ENCODE assay signal across 30 mouse cellular contexts in genomic region chr1:160521918-160522317, GRCm38 (mm10).
A peak's percentile ranks its signal among the peaks of the same experiment; 100 is the strongest.
DNase-seq lines count a peak whose midpoint lies in the region; ATAC-seq and TF ChIP-seq lines count a peak whose summit lies in the region.
"Had no signal": no experiment of that assay in that cellular context is flagged by ENCODE, and none has a peak within 500 bp of the region (broad histone marks: within the 10 kb centered on the region; RNA-seq: fewer than 3 reads in every experiment).

No protein-coding gene starts in this region.

- H3K27ac ChIP-seq in embryonic facial prominence, embryonic 14.5 days (replicated peaks; ENCODE audit: low read depth, low read length): no peak overlapping the region
- no peak overlapping the region for H3K27ac ChIP-seq in embryonic facial prominence, embryonic 10.5 days (replicated peaks)
- peak overlapping the region; percentile 74 for H3K27ac ChIP-seq in heart, embryonic 15.5 days
- H3K27ac ChIP-seq in heart, embryonic 10.5 days: no peak overlapping the region
- no peak overlapping the region for H3K27ac ChIP-seq in midbrain, embryonic 11.5 days (ENCODE audit: low read depth, low read length)
- H3K27ac ChIP-seq in midbrain, embryonic 14.5 days (replicated peaks; ENCODE audit: low read depth, low read length): no peak overlapping the region
- H3K27ac ChIP-seq in embryonic fibroblast, embryonic 13.5 days (ENCODE audit: insufficient read depth, low read length): peak overlapping the region; percentile 54; the same call in 1 of the 2 replicates
- H3K27ac ChIP-seq: embryonic facial prominence, embryonic 12.5 days; forebrain, embryonic 10.5 days; forebrain, embryonic 13.5 days; gastrocnemius, adult 2 months; hindbrain, embryonic 10.5 days; hindbrain, embryonic 13.5 days; intestine, embryonic 15.5 days had no signal

- no peak overlapping the region for H3K4me3 ChIP-seq in embryonic facial prominence, embryonic 14.5 days (ENCODE audit: low read depth, low read length)
- H3K4me3 ChIP-seq in embryonic facial prominence, embryonic 10.5 days: no peak overlapping the region
- no peak overlapping the region for H3K4me3 ChIP-seq in heart, embryonic 15.5 days
- H3K4me3 ChIP-seq in heart, embryonic 10.5 days: no peak overlapping the region
- no peak overlapping the region for H3K4me3 ChIP-seq in midbrain, embryonic 11.5 days (ENCODE audit: low read depth, low read length)
- no peak overlapping the region for H3K4me3 ChIP-seq in midbrain, embryonic 14.5 days (replicated peaks; ENCODE audit: low read depth, low read length)
- H3K4me3 ChIP-seq in embryonic fibroblast, embryonic 13.5 days (ENCODE audit: insufficient read depth, low read length): no peak overlapping the region
- H3K4me3 ChIP-seq: embryonic facial prominence, embryonic 12.5 days; forebrain, embryonic 10.5 days; forebrain, embryonic 13.5 days; gastrocnemius, adult 2 months; hindbrain, embryonic 10.5 days; hindbrain, embryonic 13.5 days; intestine, embryonic 15.5 days had no signal

- peak; percentile 82; the same call in 1 of the 2 replicates for ATAC-seq in embryonic facial prominence, embryonic 14.5 days (ENCODE audit: low read depth)
- no peak for ATAC-seq in heart, embryonic 15.5 days (replicated peaks; ENCODE audit: insufficient number of reproducible peaks, insufficient read depth, low FRiP score, low read depth)
- ATAC-seq in midbrain, embryonic 11.5 days (ENCODE audit: low FRiP score): no peak
- ATAC-seq in midbrain, embryonic 14.5 days (ENCODE audit: low FRiP score, low TSS enrichment): no peak
- ATAC-seq: activated CD4-positive, CD25-positive, alpha-beta regulatory T cell, adult 4 months; forebrain, embryonic 13.5 days; forebrain, embryonic 16.5 days; hindbrain, embryonic 16.5 days; intestine, embryonic 15.5 days had no signal

- 67% methylated on average over 3 of the region's 3 CpGs for WGBS in embryonic facial prominence, embryonic 14.5 days
- 73% methylated on average over 3 of the region's 3 CpGs for WGBS in embryonic facial prominence, embryonic 10.5 days
- 31% methylated on average over 3 of the region's 3 CpGs for WGBS in heart, embryonic 15.5 days
- 47% methylated on average over 3 of the region's 3 CpGs for WGBS in heart, embryonic 10.5 days
- WGBS in midbrain, embryonic 11.5 days: 54% methylated on average over 3 of the region's 3 CpGs
- WGBS in midbrain, embryonic 14.5 days: 65% methylated on average over 3 of the region's 3 CpGs

- no peak overlapping the region for H3K4me2 ChIP-seq in embryonic facial prominence, embryonic 14.5 days (ENCODE audit: low read depth, low read length)
- no peak overlapping the region for H3K4me2 ChIP-seq in heart, embryonic 15.5 days
- no peak overlapping the region for H3K4me2 ChIP-seq in midbrain, embryonic 11.5 days
- no peak overlapping the region for H3K4me2 ChIP-seq in midbrain, embryonic 14.5 days (ENCODE audit: low read length)
- H3K4me2 ChIP-seq: embryonic facial prominence, embryonic 12.5 days; forebrain, embryonic 13.5 days; heart, embryonic 11.5 days; hindbrain, embryonic 13.5 days; intestine, embryonic 15.5 days had no signal

- H3K36me3 ChIP-seq in embryonic facial prominence, embryonic 14.5 days (ENCODE audit: control insufficient read depth, insufficient read depth, low read length): no peaks in the 10 kb centered on the region
- no peaks in the 10 kb centered on the region for H3K36me3 ChIP-seq in embryonic facial prominence, embryonic 10.5 days (replicated peaks)
- H3K36me3 ChIP-seq in heart, embryonic 15.5 days: no peaks in the 10 kb centered on the region
- H3K36me3 ChIP-seq in heart, embryonic 10.5 days: no peaks in the 10 kb centered on the region
- H3K36me3 ChIP-seq in midbrain, embryonic 11.5 days (ENCODE audit: control insufficient read depth, insufficient read depth, low read length): no peaks in the 10 kb centered on the region
- no peaks in the 10 kb centered on the region for H3K36me3 ChIP-seq in midbrain, embryonic 14.5 days (ENCODE audit: control insufficient read depth, insufficient read depth, low read length)
- H3K36me3 ChIP-seq: embryonic facial prominence, embryonic 12.5 days; forebrain, embryonic 10.5 days; hindbrain, embryonic 10.5 days; hindbrain, embryonic 13.5 days; intestine, embryonic 15.5 days had no signal

- TF ChIP-seq POLR2A in embryonic fibroblast, embryonic 13.5 days (IDR thresholded peaks at IDR 0.05; ENCODE audit: low read depth, low read length): no peak

- no peaks in the 10 kb centered on the region for H3K9me3 ChIP-seq in embryonic facial prominence, embryonic 14.5 days (ENCODE audit: control insufficient read depth, low read length)
- H3K9me3 ChIP-seq in embryonic facial prominence, embryonic 10.5 days: no peaks in the 10 kb centered on the region
- no peaks in the 10 kb centered on the region for H3K9me3 ChIP-seq in heart, embryonic 15.5 days (replicated peaks)
- no peaks in the 10 kb centered on the region for H3K9me3 ChIP-seq in heart, embryonic 10.5 days
- H3K9me3 ChIP-seq in midbrain, embryonic 11.5 days (ENCODE audit: control insufficient read depth, low read length): no peaks in the 10 kb centered on the region
- H3K9me3 ChIP-seq in midbrain, embryonic 14.5 days (ENCODE audit: control insufficient read depth, low read length): no peaks in the 10 kb centered on the region
- H3K9me3 ChIP-seq: embryonic facial prominence, embryonic 12.5 days; forebrain, embryonic 10.5 days; forebrain, embryonic 13.5 days; hindbrain, embryonic 10.5 days; hindbrain, embryonic 13.5 days; intestine, embryonic 15.5 days had no signal

- no peak overlapping the region for H3K9ac ChIP-seq in embryonic facial prominence, embryonic 14.5 days (ENCODE audit: low read depth, low read length)
- H3K9ac ChIP-seq in heart, embryonic 15.5 days: no peak overlapping the region
- no peak overlapping the region for H3K9ac ChIP-seq in midbrain, embryonic 11.5 days (ENCODE audit: low read length)
- H3K9ac ChIP-seq in midbrain, embryonic 14.5 days (replicated peaks; ENCODE audit: low read length): no peak overlapping the region
- H3K9ac ChIP-seq: embryonic facial prominence, embryonic 12.5 days; forebrain, embryonic 13.5 days; hindbrain, embryonic 13.5 days; intestine, embryonic 15.5 days had no signal

- TF ChIP-seq CTCF in embryonic fibroblast, embryonic 13.5 days (IDR thresholded peaks at IDR 0.05; ENCODE audit: borderline replicate concordance, insufficient read depth, low read length): no peak

- H3K27me3 ChIP-seq in embryonic facial prominence, embryonic 14.5 days (replicated peaks; ENCODE audit: control insufficient read depth, insufficient read depth, low read length): no peaks in the 10 kb centered on the region
- H3K27me3 ChIP-seq in embryonic facial prominence, embryonic 10.5 days (replicated peaks; ENCODE audit: low read depth, poor library complexity, severe bottlenecking): no peaks in the 10 kb centered on the region
- no peaks in the 10 kb centered on the region for H3K27me3 ChIP-seq in heart, embryonic 15.5 days
- H3K27me3 ChIP-seq in heart, embryonic 10.5 days (ENCODE audit: insufficient read depth, poor library complexity, severe bottlenecking): no peaks in the 10 kb centered on the region
- H3K27me3 ChIP-seq in midbrain, embryonic 11.5 days (ENCODE audit: control insufficient read depth, insufficient read depth, low read length): no peaks in the 10 kb centered on the region
- no peaks in the 10 kb centered on the region for H3K27me3 ChIP-seq in midbrain, embryonic 14.5 days (ENCODE audit: control insufficient read depth, insufficient read depth, low read length)
- H3K27me3 ChIP-seq: embryonic facial prominence, embryonic 12.5 days; forebrain, embryonic 13.5 days; hindbrain, embryonic 13.5 days; intestine, embryonic 15.5 days had no signal

- peak; percentile 64 for DNase-seq in embryonic facial prominence, embryonic 14.5 days (ENCODE audit: low spot score)
- no peak for DNase-seq in embryonic facial prominence, embryonic 10.5 days (ENCODE audit: low spot score)
- no peak for DNase-seq in heart, embryonic 10.5 days (ENCODE audit: low spot score)
- DNase-seq in midbrain, embryonic 11.5 days (ENCODE audit: low spot score, missing footprints): peak; percentile 39
- no peak for DNase-seq in midbrain, embryonic 14.5 days
- DNase-seq in MN1 (ENCODE audit: low spot score): no peak
- DNase-seq: adrenal gland, adult 8-10 months; adrenal gland, postnatal 36 days; B cell, adult 2 months; cerebellum, adult 18-20 months; cerebellum, adult 9-10 months; cerebellum, postnatal 14 days; gastrocnemius, adult 2 months; gastrocnemius, postnatal 14 days; heart, adult 11 months; heart, postnatal 36 days; kidney, adult 18-20 months; kidney, adult 9 months had no signal

- no peaks in the 10 kb centered on the region for H3K4me1 ChIP-seq in embryonic facial prominence, embryonic 14.5 days (ENCODE audit: control insufficient read depth, insufficient read depth, low read length)
- 0 out of 2 replicates have a peak, but pooled peaks cover 4% of the 10 kb centered on the region for H3K4me1 ChIP-seq in embryonic facial prominence, embryonic 10.5 days
- peaks cover 14% of the 10 kb centered on the region for H3K4me1 ChIP-seq in heart, embryonic 15.5 days (replicated peaks)
- peaks cover 12% of the 10 kb centered on the region; the same call in 1 of the 2 replicates for H3K4me1 ChIP-seq in heart, embryonic 10.5 days
- H3K4me1 ChIP-seq in midbrain, embryonic 11.5 days (ENCODE audit: control insufficient read depth, insufficient read depth, low read length): no peaks in the 10 kb centered on the region
- H3K4me1 ChIP-seq in midbrain, embryonic 14.5 days (ENCODE audit: control insufficient read depth, insufficient read depth, low read length): no peaks in the 10 kb centered on the region
- peaks cover 5% of the 10 kb centered on the region for H3K4me1 ChIP-seq in embryonic fibroblast, embryonic 13.5 days (ENCODE audit: control insufficient read depth, insufficient read depth, low read length)
- H3K4me1 ChIP-seq: embryonic facial prominence, embryonic 12.5 days; forebrain, embryonic 13.5 days; hindbrain, embryonic 13.5 days; intestine, embryonic 15.5 days had no signal

Comparison
In these comparisons a context has a peak if more than half of its experiments do, and no peak if none do; other contexts are left out.
1. DNase-seq: peak in embryonic facial prominence, embryonic 14.5 days (single experiment) and midbrain, embryonic 11.5 days (single experiment); none in embryonic facial prominence, embryonic 10.5 days (single experiment), heart, embryonic 10.5 days (single experiment), midbrain, embryonic 14.5 days (single experiment) and MN1 (single experiment).
2. H3K27ac ChIP-seq: peak in heart, embryonic 15.5 days (single experiment) and embryonic fibroblast, embryonic 13.5 days (single experiment); none in embryonic facial prominence, embryonic 14.5 days (single experiment), embryonic facial prominence, embryonic 10.5 days (single experiment), heart, embryonic 10.5 days (single experiment), midbrain, embryonic 11.5 days (single experiment) and midbrain, embryonic 14.5 days (single experiment).